Mouse (Mus musculus): ENCODE data around the gene Gm12666. TPM values are rescaled to one million over a fixed set of nuclear protein-coding genes. Genes with fewer than 3 reads are reported as not detected.
"Not testable (repeated sequence)": the region's sequence is repeated elsewhere in the genome, so short reads cannot be mapped to it uniquely, and the experiment has no call there.

The Gm12666 gene
- total RNA-seq (2014; rRNA removed) = not detected in 2 replicates
- not detected in 2 replicates for polyA plus RNA-seq (2015; fragmentation: Nextera tagmentation; extraction: Ambion mirVana)

GRCm38 (mm10) chr4:92191649-92192048 lies at the start of gene Gm12666:
Gene Gm12666, minus strand, starts transcription at chr4:92191749.
- ATAC-seq; H3K27ac ChIP-seq (ENCODE audit: low read depth, low read length); H3K4me2 ChIP-seq (ENCODE audit: low read depth); DNase-seq; H3K9ac ChIP-seq; H3K27me3 ChIP-seq (ENCODE audit: insufficient read depth, low read length); H3K9me3 ChIP-seq (ENCODE audit: low read length); H3K4me3 ChIP-seq (ENCODE audit: low read depth, low read length); H3K36me3 ChIP-seq (ENCODE audit: insufficient read depth); H3K4me1 ChIP-seq (ENCODE audit: insufficient read depth): not testable (repeated sequence)
- WGBS = 88% methylated on average over 1 of the region's 1 CpGs

GRCm38 (mm10) chr4:92226326-92226725 lies 34.8 kb upstream of the Gm12666 start:
- Histone ChIP-seq H3K27me3 (ENCODE audit: insufficient read depth, low read length) (no peaks in the 10 kb centered on the region), H3K36me3 (ENCODE audit: insufficient read depth) (no peaks in the 10 kb centered on the region), H3K4me2 (ENCODE audit: low read depth) (no peak overlapping the region), H3K9me3 (ENCODE audit: low read length) (no peaks in the 10 kb centered on the region), H3K4me3 (ENCODE audit: low read depth, low read length) (no peak overlapping the region), H3K27ac (ENCODE audit: low read depth, low read length) (no peak overlapping the region), H3K4me1 (ENCODE audit: insufficient read depth) (no peaks in the 10 kb centered on the region), H3K9ac (no peak overlapping the region)
- 81% methylated on average over 2 of the region's 2 CpGs for WGBS
- peak; percentile 10 for DNase-seq
- no peak for ATAC-seq
- TF ChIP-seq CTCF (IDR thresholded peaks at IDR 0.05; ENCODE audit: low read depth) = peak; percentile 44

DNA sequence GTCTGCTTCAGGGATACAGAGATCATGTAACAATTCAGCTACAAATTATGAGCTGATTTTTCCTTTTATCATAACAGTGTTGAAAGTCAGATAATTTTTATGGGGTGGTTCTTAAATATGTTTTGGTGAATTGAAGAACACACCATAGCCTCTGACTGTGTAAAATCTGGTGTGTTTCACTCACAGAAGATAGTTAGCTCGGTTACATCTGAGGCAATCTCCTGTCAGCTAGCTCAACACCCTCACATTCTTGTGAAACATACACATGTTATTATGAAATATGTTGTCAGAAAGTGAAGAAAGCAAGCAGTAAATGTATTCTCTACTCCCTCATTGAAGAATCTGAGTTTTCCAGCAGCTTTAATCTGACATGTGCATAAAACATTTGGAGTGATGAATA lies 24.7 kb upstream of the Gm12666 start:
- DNase-seq (no peak), ATAC-seq (no peak; the same call in 1 of the 2 replicates)
- Histone ChIP-seq H3K27ac (ENCODE audit: low read depth, low read length) (no peak overlapping the region), H3K9ac (no peak overlapping the region), H3K4me1 (ENCODE audit: insufficient read depth) (no peaks in the 10 kb centered on the region), H3K27me3 (ENCODE audit: insufficient read depth, low read length) (no peaks in the 10 kb centered on the region), H3K9me3 (ENCODE audit: low read length) (no peaks in the 10 kb centered on the region), H3K4me3 (ENCODE audit: low read depth, low read length) (no peak overlapping the region), H3K4me2 (ENCODE audit: low read depth) (no peak overlapping the region), H3K36me3 (ENCODE audit: insufficient read depth) (no peaks in the 10 kb centered on the region)
- no peak for TF ChIP-seq CTCF (IDR thresholded peaks at IDR 0.05; ENCODE audit: low read depth)
- 84% methylated on average over 1 of the region's 1 CpGs for WGBS

DNA sequence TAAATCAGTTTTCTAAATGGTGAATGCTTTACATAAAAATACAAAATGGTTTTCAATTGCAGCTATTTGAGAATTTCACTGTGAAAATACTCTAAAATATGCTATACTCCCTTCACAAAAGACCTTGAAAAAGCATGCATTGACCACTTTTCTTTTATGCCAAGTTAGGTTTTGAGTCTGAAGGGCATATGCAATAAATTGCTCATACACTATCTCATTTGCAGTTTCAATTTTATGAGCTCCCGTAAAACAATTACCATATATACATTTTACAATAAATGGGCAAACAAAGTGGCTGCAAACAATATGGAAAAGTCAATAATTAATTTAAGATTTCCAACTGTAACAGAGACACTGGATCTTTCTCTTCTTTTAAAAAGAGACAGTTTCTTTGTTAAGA lies 38.9 kb downstream of the Gm12666 start:
- TF ChIP-seq CTCF (IDR thresholded peaks at IDR 0.05; ENCODE audit: low read depth) = no peak
- DNase-seq (no peak), ATAC-seq (no peak)
- no peak overlapping the region for H3K9ac ChIP-seq
- H3K9me3 ChIP-seq (ENCODE audit: low read length) = no peaks in the 10 kb centered on the region
- H3K4me1 ChIP-seq (ENCODE audit: insufficient read depth) = no peaks in the 10 kb centered on the region
- WGBS = 79% methylated on average over 1 of the region's 1 CpGs
- no peak overlapping the region for H3K4me3 ChIP-seq (ENCODE audit: low read depth, low read length)
- H3K27me3 ChIP-seq (ENCODE audit: insufficient read depth, low read length) = no peaks in the 10 kb centered on the region
- no peak overlapping the region for H3K27ac ChIP-seq (ENCODE audit: low read depth, low read length)
- no peak overlapping the region for H3K4me2 ChIP-seq (ENCODE audit: low read depth)
- H3K36me3 ChIP-seq (ENCODE audit: insufficient read depth) = no peaks in the 10 kb centered on the region

DNA sequence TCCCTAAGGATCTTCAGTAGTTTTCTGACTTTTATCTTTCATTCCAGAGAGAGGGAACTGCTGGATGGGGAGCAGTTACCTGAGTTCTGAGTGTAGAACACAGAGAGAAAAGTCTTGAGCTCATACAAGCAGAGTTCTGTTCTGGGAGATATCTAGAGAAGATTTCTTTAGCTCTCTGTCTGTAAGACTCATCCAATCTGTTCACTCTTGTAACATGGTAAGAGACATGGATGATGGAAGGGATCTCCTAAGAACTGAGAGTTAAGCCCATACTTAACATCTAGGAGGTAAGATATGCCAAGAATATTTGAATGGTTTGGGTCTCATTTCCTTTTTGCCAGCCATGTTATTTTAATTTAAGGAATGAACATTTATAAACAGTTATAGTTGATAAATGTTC lies 44.4 kb downstream of the Gm12666 start, which contains the start of gene Izumo3:
Izumo3 (minus strand) TSS at position 101 of the 400 bp plus-strand sequence.
- Histone ChIP-seq H3K36me3 (ENCODE audit: insufficient read depth) (no peaks in the 10 kb centered on the region), H3K27ac (ENCODE audit: low read depth, low read length) (no peak within 1 kb of the TSS), H3K9me3 (ENCODE audit: low read length) (no peaks in the 10 kb centered on the region), H3K9ac (no peak within 1 kb of the TSS), H3K27me3 (ENCODE audit: insufficient read depth, low read length) (no peaks in the 10 kb centered on the region), H3K4me3 (ENCODE audit: low read depth, low read length) (no peak within 1 kb of the TSS), H3K4me1 (ENCODE audit: insufficient read depth) (no peaks in the 10 kb centered on the region), H3K4me2 (ENCODE audit: low read depth) (no peak within 1 kb of the TSS)
- no peak for TF ChIP-seq CTCF (IDR thresholded peaks at IDR 0.05; ENCODE audit: low read depth)
- DNase-seq (no peak), ATAC-seq (no peak)

Other genes starting within 250 kb of the Gm12666 start
- gene Izumo3, start 44.5 kb downstream of the Gm12666 start, total RNA-seq (2014; rRNA removed) = not detected in 2 replicates
- not detected in 2 replicates for gene Izumo3, start 44.5 kb downstream of the Gm12666 start, polyA plus RNA-seq (2015; fragmentation: Nextera tagmentation; extraction: Ambion mirVana)

All from forebrain, postnatal 0 days (tissue).